Mouse (Mus musculus) cortical plate, adult 2 months (tissue): ENCODE data around the gene Armc12.

Source experiments
- CTCF ChIP-seq: fragments of 200-500 bp; IDR thresholded peaks from 2 replicates; pipeline ENCODE4 v1.5.1; 2011; ENCODE audit warnings: mild to moderate bottlenecking, control low read depth, low read length; ENCODE audit not compliant: insufficient read depth; ENCODE audit errors: extremely low read depth
- POLR2A ChIP-seq: fragments of 200-500 bp; IDR thresholded peaks from 2 replicates; pipeline ENCODE4 v1.6.1; 2011; ENCODE audit warnings: mild to moderate bottlenecking, low read length, control low read depth; ENCODE audit not compliant: insufficient read depth; ENCODE audit errors: extremely low read depth

- TF ChIP-seq CTCF: no peak
- no peak for TF ChIP-seq POLR2A
These were observed 36.9 kb downstream of the Armc12 start for GRCm38 (mm10) chr17:28567541-28567940.
